Comparison of ENCODE assay signal across 24 mouse cellular contexts in the genomic region with DNA sequence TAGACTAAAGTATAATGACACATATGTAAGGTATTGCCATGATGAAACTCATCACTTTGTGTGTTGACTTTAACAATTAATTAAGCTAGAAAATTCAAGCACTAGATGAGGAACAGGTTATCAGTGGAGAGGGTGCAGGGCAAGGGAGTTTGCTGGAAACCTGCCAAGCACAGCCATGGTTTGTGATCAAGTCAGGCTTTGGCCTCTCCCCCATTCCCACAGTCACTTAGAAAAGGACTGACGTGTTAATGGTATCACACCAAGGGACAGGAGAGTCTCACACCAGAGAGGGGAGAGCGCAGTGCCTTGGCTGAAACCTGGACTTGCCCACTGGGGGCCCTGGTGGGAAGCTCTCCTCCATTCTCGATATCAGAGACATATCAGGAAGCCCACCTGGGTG. TPM values are rescaled to one million over a fixed set of nuclear protein-coding genes. Genes with fewer than 3 reads are reported as not detected.
A peak's percentile ranks its signal among the peaks of the same experiment; 100 is the strongest.
DNase-seq lines count a peak whose midpoint lies in the region; ATAC-seq and TF ChIP-seq lines count a peak whose summit lies in the region.
"Had no signal": no experiment of that assay in that cellular context is flagged by ENCODE, and none has a peak within 500 bp of the region (broad histone marks: within the 10 kb centered on the region; RNA-seq: fewer than 3 reads in every experiment).

No protein-coding gene starts in this region.

- H3K27me3 ChIP-seq in kidney, embryonic 16.5 days (ENCODE audit: insufficient read depth, low read length): no peaks in the 10 kb centered on the region
- H3K27me3 ChIP-seq in liver, embryonic 16.5 days (ENCODE audit: control insufficient read depth, insufficient read depth, low read depth, low read length): no peaks in the 10 kb centered on the region
- no peaks in the 10 kb centered on the region for H3K27me3 ChIP-seq in stomach, postnatal 0 days (ENCODE audit: control insufficient read depth, insufficient read depth, low read length)
- H3K27me3 ChIP-seq: embryonic facial prominence, embryonic 15.5 days; forebrain, embryonic 15.5 days; heart, embryonic 13.5 days; hindbrain, embryonic 12.5 days; limb, embryonic 12.5 days; neural tube, embryonic 15.5 days had no signal

- H3K27ac ChIP-seq in kidney, embryonic 16.5 days (ENCODE audit: low read length): no peak overlapping the region
- no peak overlapping the region for H3K27ac ChIP-seq in liver, embryonic 16.5 days (ENCODE audit: low read length)
- no peak overlapping the region for H3K27ac ChIP-seq in stomach, postnatal 0 days (replicated peaks)
- H3K27ac ChIP-seq: embryonic facial prominence, embryonic 15.5 days; forebrain, embryonic 15.5 days; heart, embryonic 13.5 days; hindbrain, embryonic 12.5 days; limb, embryonic 12.5 days; midbrain, embryonic 10.5 days; neural tube, embryonic 15.5 days had no signal

- peak; percentile 32; the same call in 1 of the 2 replicates for ATAC-seq in kidney, embryonic 16.5 days (ENCODE audit: low FRiP score, low TSS enrichment)
- ATAC-seq in liver, embryonic 16.5 days (ENCODE audit: low read depth): peak; percentile 20
- no peak for ATAC-seq in stomach, postnatal 0 days (ENCODE audit: low FRiP score, low TSS enrichment)
- ATAC-seq: forebrain, embryonic 15.5 days had no signal

- H3K4me1 ChIP-seq in kidney, embryonic 16.5 days (ENCODE audit: insufficient read depth, low read length): peaks cover 8% of the 10 kb centered on the region
- H3K4me1 ChIP-seq in liver, embryonic 16.5 days (ENCODE audit: control insufficient read depth, low read depth, low read length): peaks cover 9% of the 10 kb centered on the region
- H3K4me1 ChIP-seq in stomach, postnatal 0 days (replicated peaks; ENCODE audit: control insufficient read depth, insufficient read depth): 0 out of 2 replicates have a peak, but pooled peaks cover 3% of the 10 kb centered on the region

- no peak for TF ChIP-seq EP300 in stomach, postnatal 0 days (optimal IDR thresholded peaks at IDR 0.05)

- WGBS in kidney, embryonic 16.5 days: 74% methylated on average over 3 of the region's 3 CpGs
- WGBS in liver, embryonic 16.5 days (ENCODE audit: insufficient replicate concordance): 40% methylated on average over 3 of the region's 3 CpGs
- 68% methylated on average over 3 of the region's 3 CpGs for WGBS in stomach, postnatal 0 days

- no peak overlapping the region for H3K4me3 ChIP-seq in kidney, embryonic 16.5 days (ENCODE audit: low read length)
- no peak overlapping the region for H3K4me3 ChIP-seq in liver, embryonic 16.5 days (ENCODE audit: low read depth, low read length)
- H3K4me3 ChIP-seq in stomach, postnatal 0 days (ENCODE audit: low read depth, low read length): no peak overlapping the region
- H3K4me3 ChIP-seq: embryonic facial prominence, embryonic 15.5 days; forebrain, embryonic 15.5 days; heart, embryonic 13.5 days; hindbrain, embryonic 12.5 days; limb, embryonic 12.5 days; midbrain, embryonic 10.5 days; neural tube, embryonic 15.5 days had no signal

- no peaks in the 10 kb centered on the region for H3K36me3 ChIP-seq in kidney, embryonic 16.5 days (ENCODE audit: insufficient read depth, low read length)
- no peaks in the 10 kb centered on the region for H3K36me3 ChIP-seq in liver, embryonic 16.5 days (ENCODE audit: control insufficient read depth, insufficient read depth)
- no peaks in the 10 kb centered on the region for H3K36me3 ChIP-seq in stomach, postnatal 0 days (ENCODE audit: control insufficient read depth, insufficient read depth, low read length)
- H3K36me3 ChIP-seq: embryonic facial prominence, embryonic 15.5 days; forebrain, embryonic 15.5 days; heart, embryonic 13.5 days; hindbrain, embryonic 12.5 days; limb, embryonic 12.5 days; midbrain, embryonic 10.5 days; neural tube, embryonic 15.5 days had no signal

- no peak overlapping the region for H3K9ac ChIP-seq in kidney, embryonic 16.5 days (replicated peaks; ENCODE audit: low read length)
- H3K9ac ChIP-seq in liver, embryonic 16.5 days (ENCODE audit: low read depth, low read length): no peak overlapping the region
- H3K9ac ChIP-seq in stomach, postnatal 0 days (ENCODE audit: low read length): no peak overlapping the region
- H3K9ac ChIP-seq: embryonic facial prominence, embryonic 15.5 days; forebrain, embryonic 15.5 days; heart, embryonic 13.5 days; hindbrain, embryonic 12.5 days; limb, embryonic 12.5 days; lung, embryonic 14.5 days; neural tube, embryonic 15.5 days had no signal

- TF ChIP-seq CTCF in stomach, postnatal 0 days (IDR thresholded peaks at IDR 0.05; ENCODE audit: low read depth): no peak

- no peak overlapping the region for H3K4me2 ChIP-seq in kidney, embryonic 16.5 days (replicated peaks; ENCODE audit: low read depth, low read length)
- H3K4me2 ChIP-seq in liver, embryonic 16.5 days (ENCODE audit: low read depth, low read length): no peak overlapping the region
- H3K4me2 ChIP-seq in stomach, postnatal 0 days (replicated peaks; ENCODE audit: low read depth): no peak overlapping the region
- H3K4me2 ChIP-seq: embryonic facial prominence, embryonic 15.5 days; forebrain, embryonic 15.5 days; heart, embryonic 13.5 days; hindbrain, embryonic 12.5 days; limb, embryonic 12.5 days; lung, embryonic 14.5 days; neural tube, embryonic 15.5 days had no signal

- no peaks in the 10 kb centered on the region for H3K9me3 ChIP-seq in kidney, embryonic 16.5 days (ENCODE audit: low read length)
- H3K9me3 ChIP-seq in liver, embryonic 16.5 days (replicated peaks; ENCODE audit: control insufficient read depth, low read length): no peaks in the 10 kb centered on the region
- no peaks in the 10 kb centered on the region for H3K9me3 ChIP-seq in stomach, postnatal 0 days (ENCODE audit: control insufficient read depth, low read length)
- H3K9me3 ChIP-seq: embryonic facial prominence, embryonic 15.5 days; forebrain, embryonic 15.5 days; heart, embryonic 13.5 days; hindbrain, embryonic 12.5 days; limb, embryonic 12.5 days; midbrain, embryonic 10.5 days; neural tube, embryonic 15.5 days had no signal

- DNase-seq in kidney, postnatal 36 days: no peak
- DNase-seq in testis, postnatal 10 days (ENCODE audit: low spot score): peak; percentile 48
- DNase-seq in testis, postnatal 14 days (ENCODE audit: low spot score): no peak
- peak; percentile 24 for DNase-seq in stomach, postnatal 0 days (ENCODE audit: low spot score)
- DNase-seq in lung, postnatal 25 days (ENCODE audit: low spot score): no peak
- DNase-seq in heart, adult 9 months (ENCODE audit: low spot score in 2 of 2): no peak
- DNase-seq: adrenal gland, adult 8-10 months; cerebellum, adult 2 months; cerebellum, postnatal 36 days; gastrocnemius, postnatal 14 days; heart, adult 11 months; kidney, adult 18-20 months; lung, embryonic 14.5 days; lung, postnatal 4 days; thymus, postnatal 4 days had no signal

RNA-seq across cellular contexts. Expression of a gene that starts 14.9 kb away (rescaled TPM):
- 2.6 and 2.7 TPM in 2 replicates for polyA plus RNA-seq in kidney, embryonic 16.5 days (2015; fragmentation: Nextera tagmentation; extraction: Ambion mirVana)
- 0.21 and 0.24 TPM in 2 replicates for polyA plus RNA-seq in liver, embryonic 16.5 days (2015; fragmentation: Nextera tagmentation; extraction: Ambion mirVana)
- 2.2 and 2.4 TPM in 2 replicates for polyA plus RNA-seq in stomach, postnatal 0 days (2015; fragmentation: Nextera tagmentation; extraction: Ambion mirVana)
- polyA plus RNA-seq: cerebellum, adult 2 months had no signal

RNA-seq across cellular contexts. Expression of a gene that starts 40.6 kb away (rescaled TPM):
- polyA plus RNA-seq in kidney, embryonic 16.5 days (2015; fragmentation: Nextera tagmentation; extraction: Ambion mirVana): 24.8 and 26.5 TPM in 2 replicates
- polyA plus RNA-seq in liver, embryonic 16.5 days (2015; fragmentation: Nextera tagmentation; extraction: Ambion mirVana): 14.9 and 15.7 TPM in 2 replicates
- polyA plus RNA-seq in stomach, postnatal 0 days (2015; fragmentation: Nextera tagmentation; extraction: Ambion mirVana): 24.0 and 26.1 TPM in 2 replicates

Comparison
In these comparisons a context has a peak if more than half of its experiments do, and no peak if none do; other contexts are left out.
1. DNase-seq: peak in testis, postnatal 10 days (single experiment) and stomach, postnatal 0 days (single experiment); none in kidney, postnatal 36 days (0 of 2), testis, postnatal 14 days (single experiment), lung, postnatal 25 days (single experiment) and heart, adult 9 months (0 of 2).